Mouse (Mus musculus) E14TG2a.4 (cell line): ENCODE data around the gene Tigar.

Experiments
- CTCF ChIP-seq: conservative IDR thresholded peaks from 2 replicates; pipeline ENCODE4 v1.5.1; 2014; ENCODE audit warnings: low read length
- NANOG ChIP-seq: IDR thresholded peaks from 2 replicates; pipeline ENCODE4 v1.6.1; 2014; ENCODE audit warnings: borderline replicate concordance, low read length, mixed read lengths
- POU5F1 ChIP-seq: IDR thresholded peaks from 2 replicates; pipeline ENCODE4 v1.6.1; 2014; ENCODE audit warnings: low read length, borderline replicate concordance

DNA sequence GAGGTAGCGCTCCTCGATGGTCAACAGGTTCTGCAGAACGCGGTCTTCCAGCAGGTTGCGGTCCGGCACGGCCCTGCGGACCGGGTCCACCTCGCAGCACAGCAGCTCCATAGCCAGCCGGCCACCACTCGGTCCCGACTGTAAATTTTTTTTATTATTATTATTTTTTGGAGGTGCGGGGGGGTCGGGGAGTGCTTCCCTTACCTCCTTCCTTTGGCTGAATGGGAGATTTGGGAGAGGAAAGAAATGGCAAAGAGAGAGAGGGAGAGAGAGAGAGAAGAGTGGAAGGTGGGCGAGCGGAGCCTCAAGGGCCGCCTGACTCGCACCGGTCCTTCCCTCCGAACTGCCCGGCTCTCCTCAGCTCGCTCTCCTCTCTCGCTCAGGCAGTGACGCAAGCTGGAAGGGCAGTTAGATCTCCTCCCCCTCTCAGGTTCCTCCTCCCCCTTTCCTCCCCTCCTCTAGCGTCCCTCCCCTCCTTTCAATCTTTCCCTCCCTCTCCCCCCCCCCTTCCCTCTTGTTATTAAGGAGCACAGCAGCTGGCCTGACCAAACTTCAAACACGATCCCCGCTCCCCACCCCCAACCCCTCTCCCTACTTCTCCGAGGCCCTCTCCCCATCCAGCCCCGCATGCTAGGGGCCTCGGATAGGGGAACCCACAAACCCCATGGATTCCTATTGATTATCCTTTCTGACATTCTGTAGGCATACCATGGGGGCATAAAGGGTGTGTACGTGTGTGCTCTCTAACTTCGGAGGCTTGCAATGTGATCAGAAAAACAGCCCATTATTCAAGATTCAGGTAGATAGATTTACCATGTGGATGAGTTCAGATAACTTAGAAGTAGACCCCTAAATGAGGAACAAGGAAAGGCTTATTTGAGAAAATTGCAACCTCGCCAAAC is 41.6 kb upstream of the Tigar start:
- no peak for TF ChIP-seq CTCF
- no peak for TF ChIP-seq NANOG
- no peak for TF ChIP-seq POU5F1
